Mouse (Mus musculus): ENCODE measurements around the gene Syngr3. TPM values are rescaled to one million over a fixed set of nuclear protein-coding genes. Genes with fewer than 3 reads are reported as not detected.
A peak's percentile ranks its signal among the peaks of the same experiment; 100 is the strongest.
"Not testable (repeated sequence)": the region's sequence is repeated elsewhere in the genome, so short reads cannot be mapped to it uniquely, and the experiment has no call there.

Gene Syngr3
- polyA plus RNA-seq, 1 experiment = 0.79 TPM

DNA sequence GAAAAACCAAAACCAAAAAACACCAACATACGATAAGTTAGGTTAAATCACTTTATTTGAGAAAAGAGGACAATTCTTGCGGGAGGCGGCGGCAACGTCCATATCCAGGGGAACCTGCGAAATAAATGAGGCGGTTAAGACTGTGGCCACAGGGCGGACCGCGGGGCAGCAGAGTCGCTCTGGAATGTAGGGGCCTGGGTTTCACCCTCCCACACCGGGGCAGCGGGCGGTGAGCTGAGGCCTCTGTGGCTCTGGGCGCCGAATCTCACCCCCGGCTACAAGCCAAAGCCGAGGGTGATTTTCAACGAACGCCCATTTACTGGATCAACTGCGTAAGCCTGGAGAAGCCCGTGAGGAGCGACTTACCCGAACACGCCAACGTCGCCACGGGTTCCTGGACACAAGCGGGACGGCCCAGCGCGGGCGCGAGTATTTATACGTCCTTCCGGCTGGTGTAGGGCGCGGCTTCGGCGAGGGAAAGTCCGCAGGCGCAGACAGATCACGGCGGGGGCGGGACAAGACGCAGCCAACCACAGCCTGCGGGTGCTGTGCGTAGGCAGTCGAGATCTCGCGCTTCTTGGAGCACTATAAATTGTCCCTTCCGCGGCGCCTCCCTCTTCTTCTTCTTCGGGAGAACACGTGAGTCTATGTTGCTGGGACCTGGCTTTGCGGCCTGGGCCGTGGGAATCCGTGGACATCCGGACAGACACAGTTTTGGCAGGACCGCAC, 29.9 kb upstream of the Syngr3 start:
- Histone ChIP-seq H3K4me1 (ENCODE audit: control insufficient read depth, insufficient read depth, low read length) (peaks cover 5% of the 10 kb centered on the region; the same call in 1 of the 2 replicates), H3K27ac (ENCODE audit: insufficient read depth, low read depth, low read length) (peak overlapping the region; percentile 67), H3K4me3 (ENCODE audit: insufficient read depth, low read length) (peak overlapping the region; percentile 73)
- TF ChIP-seq POLR2A (IDR thresholded peaks at IDR 0.05; ENCODE audit: borderline replicate concordance, low read depth, low read length) (peak; percentile 82), CTCF (IDR thresholded peaks at IDR 0.05; ENCODE audit: low read depth, low read length) (no peak)

DNA sequence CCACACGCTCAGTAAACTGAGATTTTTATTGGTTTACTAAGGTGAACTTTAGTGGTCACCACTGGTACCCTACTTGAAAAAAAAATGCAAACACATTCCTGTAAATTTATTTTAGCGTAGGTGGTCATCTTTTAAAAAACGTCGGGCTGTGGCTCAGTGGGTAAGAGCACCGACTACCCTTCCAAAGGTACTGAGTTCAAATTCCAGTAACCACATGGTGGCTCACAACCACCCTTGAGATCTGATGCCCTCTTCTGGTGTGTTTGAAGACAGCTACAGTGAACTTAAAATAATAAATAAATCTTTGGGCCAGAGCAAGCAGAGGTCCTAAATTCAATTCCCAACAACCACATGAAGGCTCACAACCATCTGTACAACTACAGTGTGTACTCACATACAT, 29.2 kb upstream of the Syngr3 start:
- 0 out of 2 replicates have a peak overlapping the region, but pooled peaks have one; percentile 67 for H3K27ac ChIP-seq (ENCODE audit: insufficient read depth, low read depth, low read length)
- H3K4me1 ChIP-seq (ENCODE audit: control insufficient read depth, insufficient read depth, low read length) = not testable (repeated sequence)
- peak overlapping the region; percentile 73 for H3K4me3 ChIP-seq (ENCODE audit: insufficient read depth, low read length)

DNA sequence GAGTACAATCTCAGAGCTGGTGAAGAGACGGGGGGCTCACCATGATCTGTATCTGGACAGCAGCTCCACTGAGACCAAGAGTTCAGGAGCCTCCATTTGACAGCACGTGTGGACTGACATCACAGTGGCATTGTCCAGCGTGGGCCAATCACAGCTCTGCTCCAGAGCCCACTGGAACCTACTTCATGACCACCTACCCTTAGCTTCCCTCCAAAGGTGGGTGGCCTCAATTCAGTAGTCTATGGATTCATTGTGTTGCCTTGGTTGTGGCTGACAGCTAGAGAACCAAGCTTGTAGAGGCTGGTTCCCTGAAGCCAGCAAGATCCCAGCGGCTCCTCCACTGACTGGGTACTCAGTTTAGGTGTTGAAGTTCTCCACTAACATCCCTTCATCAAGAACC, 28.2 kb upstream of the Syngr3 start, which contains the start of the genes Rnf151 and Rps2:
Rnf151 (minus strand) TSS at position 121 of the 400 bp plus-strand sequence.
Rps2 (plus strand) TSS at position 174 of the 400 bp plus-strand sequence.
- Histone ChIP-seq H3K4me1 (ENCODE audit: control insufficient read depth, insufficient read depth, low read length) (peaks cover 2% of the 10 kb centered on the region; the same call in 1 of the 2 replicates), H3K27ac (ENCODE audit: insufficient read depth, low read depth, low read length) (no peak within 1 kb of the TSS), H3K4me3 (ENCODE audit: insufficient read depth, low read length) (peak within 1 kb of the TSS; percentile 73)
- TF ChIP-seq CTCF (IDR thresholded peaks at IDR 0.05; ENCODE audit: low read depth, low read length) (no peak), POLR2A (IDR thresholded peaks at IDR 0.05; ENCODE audit: borderline replicate concordance, low read depth, low read length) (no peak)

GRCm38 (mm10) chr17:24716166-24716682, 26.5 kb upstream of the Syngr3 start:
- TF ChIP-seq CTCF (IDR thresholded peaks at IDR 0.05; ENCODE audit: low read depth, low read length) = no peak
- no peak for TF ChIP-seq POLR2A (IDR thresholded peaks at IDR 0.05; ENCODE audit: borderline replicate concordance, low read depth, low read length)
- H3K4me1 ChIP-seq (ENCODE audit: control insufficient read depth, insufficient read depth, low read length) = no peaks in the 10 kb centered on the region
- H3K27ac ChIP-seq (ENCODE audit: insufficient read depth, low read depth, low read length) = no peak overlapping the region
- no peak overlapping the region for H3K4me3 ChIP-seq (ENCODE audit: insufficient read depth, low read length)

DNA sequence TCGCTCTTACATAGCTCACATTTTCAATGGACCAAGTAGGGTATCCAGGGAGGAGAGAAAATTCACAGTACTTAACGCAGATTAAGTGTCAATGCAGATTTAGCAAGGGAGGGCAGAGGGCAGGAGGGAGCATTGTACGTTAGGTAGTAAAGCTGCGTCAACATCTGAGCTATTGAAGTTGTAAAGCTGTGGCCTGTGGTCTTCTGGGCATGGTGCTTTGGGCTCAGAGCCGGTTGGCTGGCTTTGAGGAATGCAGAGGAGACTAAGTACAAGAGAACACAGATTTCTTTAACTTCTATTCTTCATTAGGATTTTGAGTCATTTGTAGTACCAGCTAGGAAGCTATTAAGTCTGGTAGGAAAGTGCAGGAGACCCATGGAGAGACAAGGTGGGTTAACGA, 25.8 kb upstream of the Syngr3 start:
- Histone ChIP-seq H3K4me1 (ENCODE audit: control insufficient read depth, insufficient read depth, low read length) (no peaks in the 10 kb centered on the region), H3K4me3 (ENCODE audit: insufficient read depth, low read length) (no peak overlapping the region), H3K27ac (ENCODE audit: insufficient read depth, low read depth, low read length) (no peak overlapping the region)
- TF ChIP-seq CTCF (IDR thresholded peaks at IDR 0.05; ENCODE audit: low read depth, low read length) (no peak), POLR2A (IDR thresholded peaks at IDR 0.05; ENCODE audit: borderline replicate concordance, low read depth, low read length) (no peak)

DNA sequence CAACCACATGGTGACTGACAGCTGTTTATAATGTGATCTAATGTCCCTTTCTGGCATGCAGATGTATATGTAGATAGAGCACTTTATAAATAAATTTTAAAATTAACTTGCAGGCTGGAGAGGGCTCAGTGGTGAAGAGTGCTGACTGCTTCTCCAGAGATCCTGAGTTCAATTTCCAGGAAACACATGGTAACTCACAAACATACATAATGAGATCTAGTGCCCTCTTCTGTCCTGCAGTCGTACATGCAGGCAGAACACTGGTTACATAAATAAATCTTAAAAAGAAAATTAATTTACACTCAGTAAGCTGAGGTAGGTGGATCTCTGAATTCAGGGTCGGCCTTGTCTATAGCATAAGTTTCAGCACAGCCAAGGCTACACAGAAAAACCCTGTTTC, 18.9 kb upstream of the Syngr3 start:
- peak overlapping the region; percentile 33; the same call in 1 of the 2 replicates for H3K27ac ChIP-seq (ENCODE audit: insufficient read depth, low read depth, low read length)
- peaks cover 5% of the 10 kb centered on the region; the same call in 1 of the 2 replicates for H3K4me1 ChIP-seq (ENCODE audit: control insufficient read depth, insufficient read depth, low read length)
- no peak overlapping the region for H3K4me3 ChIP-seq (ENCODE audit: insufficient read depth, low read length)
- TF ChIP-seq POLR2A (IDR thresholded peaks at IDR 0.05; ENCODE audit: borderline replicate concordance, low read depth, low read length) = no peak
- no peak for TF ChIP-seq CTCF (IDR thresholded peaks at IDR 0.05; ENCODE audit: low read depth, low read length)

DNA sequence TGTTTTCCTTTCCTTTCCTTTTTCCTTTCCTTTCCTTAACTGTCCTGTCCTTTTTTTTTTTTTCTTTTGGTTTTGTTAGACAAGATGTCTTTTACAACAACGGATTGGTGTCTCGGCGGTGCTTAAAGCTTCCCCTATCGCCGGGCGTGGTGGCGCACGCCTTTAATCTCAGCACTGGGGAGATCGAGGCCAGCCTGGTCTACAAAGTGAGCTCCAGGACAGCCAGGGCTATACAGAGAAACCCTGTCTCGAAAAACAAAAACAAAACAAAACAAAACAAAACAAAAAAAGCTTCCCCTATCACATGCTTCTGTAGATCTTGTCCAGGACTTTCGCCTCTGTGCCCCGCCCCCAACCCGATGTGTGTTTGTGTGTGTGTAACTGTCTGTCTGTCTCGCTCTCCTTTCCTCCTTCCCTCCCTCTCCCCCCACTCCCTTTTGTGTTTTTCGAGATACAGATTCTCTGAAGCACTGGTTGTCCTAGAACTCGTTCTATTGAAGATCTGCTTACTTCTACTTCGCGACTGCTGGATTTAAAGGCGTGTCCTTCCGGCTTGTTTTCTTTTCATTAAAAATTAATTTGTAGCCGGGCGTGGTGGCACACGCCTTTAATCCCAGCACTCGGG, 18.2 kb upstream of the Syngr3 start:
- H3K4me3 ChIP-seq (ENCODE audit: insufficient read depth, low read length) = peak overlapping the region; percentile 81
- peak overlapping the region; percentile 84 for H3K27ac ChIP-seq (ENCODE audit: insufficient read depth, low read depth, low read length)
- peaks cover 5% of the 10 kb centered on the region; the same call in 1 of the 2 replicates for H3K4me1 ChIP-seq (ENCODE audit: control insufficient read depth, insufficient read depth, low read length)
- TF ChIP-seq CTCF (IDR thresholded peaks at IDR 0.05; ENCODE audit: low read depth, low read length) (no peak), POLR2A (IDR thresholded peaks at IDR 0.05; ENCODE audit: borderline replicate concordance, low read depth, low read length) (no peak)

DNA sequence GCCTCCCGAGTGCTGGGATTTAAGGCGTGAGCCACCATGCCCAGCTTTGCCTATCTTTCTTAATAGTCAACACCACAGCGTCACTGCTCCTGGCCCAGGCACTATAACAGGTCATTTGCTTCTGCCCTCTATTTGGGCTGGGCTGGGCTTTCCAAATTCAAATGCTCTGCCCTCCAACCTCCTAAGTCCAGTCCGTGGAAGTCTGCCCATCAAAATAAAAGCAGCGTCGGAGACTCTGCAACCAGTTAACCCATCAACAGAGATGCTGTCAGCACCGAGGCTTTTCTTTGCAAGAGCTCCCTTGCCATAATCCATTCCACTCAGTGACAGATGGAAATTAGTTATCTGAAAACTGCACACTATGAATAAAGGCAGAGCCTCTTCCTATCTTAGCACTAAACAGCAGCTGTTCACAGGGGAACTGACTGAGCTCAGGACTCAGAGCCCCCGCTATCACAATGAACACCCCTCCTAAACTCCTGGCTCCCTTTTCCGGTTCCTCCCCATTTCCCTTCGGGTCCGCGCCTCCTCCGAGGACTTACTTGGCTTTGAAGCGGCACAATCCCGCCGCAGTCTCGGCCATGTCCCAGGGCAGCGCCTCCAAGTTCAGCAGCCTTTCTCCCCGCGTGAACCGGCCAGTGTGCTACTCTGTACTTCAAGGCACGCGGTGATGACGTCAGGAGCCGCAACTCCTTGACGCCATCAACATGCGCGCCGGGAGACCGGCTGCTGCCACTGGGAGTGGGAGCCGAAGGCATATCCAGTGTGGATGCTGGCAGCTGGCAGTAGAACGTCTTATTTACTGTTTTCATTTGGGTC, 17.4 kb upstream of the Syngr3 start, which contains the start of gene Tbl3:
Tbl3 (minus strand) TSS at position 679 of the 819 bp plus-strand sequence.
- peaks cover 5% of the 10 kb centered on the region; the same call in 1 of the 2 replicates for H3K4me1 ChIP-seq (ENCODE audit: control insufficient read depth, insufficient read depth, low read length)
- peak within 1 kb of the TSS; percentile 84 for H3K27ac ChIP-seq (ENCODE audit: insufficient read depth, low read depth, low read length)
- TF ChIP-seq POLR2A (IDR thresholded peaks at IDR 0.05; ENCODE audit: borderline replicate concordance, low read depth, low read length) (no peak), CTCF (IDR thresholded peaks at IDR 0.05; ENCODE audit: low read depth, low read length) (no peak)
- peak within 1 kb of the TSS; percentile 81 for H3K4me3 ChIP-seq (ENCODE audit: insufficient read depth, low read length)

DNA sequence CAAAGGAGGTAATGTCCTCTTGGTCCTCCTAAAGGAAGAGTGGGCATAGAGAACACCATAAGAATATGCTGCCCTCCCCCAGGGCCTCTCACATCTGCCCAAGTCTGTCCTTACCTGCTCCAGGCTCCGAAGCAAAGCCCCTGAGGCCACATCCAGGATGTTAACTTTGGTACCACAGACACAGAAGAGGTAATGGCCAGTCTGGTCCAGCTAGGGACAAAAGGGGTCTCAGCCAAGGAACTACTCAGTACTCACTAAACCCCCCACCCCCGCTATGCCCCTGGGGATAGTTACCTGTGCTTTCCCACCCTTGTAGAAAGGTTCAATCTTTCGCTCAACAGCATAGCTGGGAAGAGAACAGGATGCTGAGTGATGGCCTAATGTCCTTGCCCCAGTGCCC, 16.1 kb upstream of the Syngr3 start:
- Histone ChIP-seq H3K27ac (ENCODE audit: insufficient read depth, low read depth, low read length) (no peak overlapping the region), H3K4me3 (ENCODE audit: insufficient read depth, low read length) (no peak overlapping the region), H3K4me1 (ENCODE audit: control insufficient read depth, insufficient read depth, low read length) (peaks cover 5% of the 10 kb centered on the region; the same call in 1 of the 2 replicates)
- TF ChIP-seq CTCF (IDR thresholded peaks at IDR 0.05; ENCODE audit: low read depth, low read length) = no peak
- TF ChIP-seq POLR2A (IDR thresholded peaks at IDR 0.05; ENCODE audit: borderline replicate concordance, low read depth, low read length) = no peak
